Mouse (Mus musculus) hindlimb bud, embryonic 11.5 days (tissue): Measurements from ENCODE around the gene Ncf4.
"Not testable (repeated sequence)": the region's sequence is repeated elsewhere in the genome, so short reads cannot be mapped to it uniquely, and the experiment has no call there.

Source experiments
- DNase-seq: peaks from one replicate; pipeline ENCODE4 v3.0.0-alpha.2; 2012; ENCODE audit warnings: low read depth, low spot score; ENCODE audit errors: extremely low spot score

Gene Ncf4

DNA sequence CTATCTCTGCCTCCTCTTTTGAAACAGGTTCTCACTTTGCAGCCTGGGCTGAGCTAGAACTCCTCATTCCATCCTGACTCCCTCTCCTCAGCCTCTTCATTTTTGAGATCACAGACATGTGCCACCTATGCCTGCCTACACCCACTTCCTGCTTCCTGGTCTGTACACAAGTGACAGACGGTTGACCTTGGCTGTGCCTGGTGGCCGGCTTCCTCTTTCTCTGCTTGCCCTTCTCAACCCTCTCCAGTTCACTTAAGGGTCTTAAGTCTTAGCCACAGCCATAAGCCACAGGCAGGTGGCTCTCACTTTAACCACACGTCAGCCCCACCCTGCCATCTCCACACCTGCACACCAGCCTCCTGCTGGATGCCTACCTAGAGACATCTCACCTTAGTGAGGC, 3.8 kb downstream of the Ncf4 start:
- DNase-seq = no peak

DNA sequence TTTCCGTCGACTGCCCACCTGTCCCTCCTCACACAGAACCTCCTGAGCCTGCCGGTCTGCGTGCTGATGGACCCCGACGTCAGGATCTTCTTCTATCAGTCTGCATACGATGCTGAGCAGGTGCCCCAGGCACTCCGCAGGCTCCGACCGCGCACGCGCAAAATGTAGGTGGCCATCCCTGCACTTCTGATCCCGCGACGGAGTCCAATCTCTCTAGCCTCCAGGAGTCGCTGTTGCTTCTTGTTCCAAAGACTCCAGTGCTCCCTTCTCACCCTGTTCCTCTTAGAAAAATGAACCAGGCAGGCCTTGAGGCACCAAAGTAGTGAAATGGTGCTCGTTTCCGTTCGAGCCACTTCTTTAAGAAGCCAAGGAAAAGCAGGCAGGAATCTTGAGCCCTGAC, 10.2 kb downstream of the Ncf4 start:
- peak; percentile 35 for DNase-seq

DNA sequence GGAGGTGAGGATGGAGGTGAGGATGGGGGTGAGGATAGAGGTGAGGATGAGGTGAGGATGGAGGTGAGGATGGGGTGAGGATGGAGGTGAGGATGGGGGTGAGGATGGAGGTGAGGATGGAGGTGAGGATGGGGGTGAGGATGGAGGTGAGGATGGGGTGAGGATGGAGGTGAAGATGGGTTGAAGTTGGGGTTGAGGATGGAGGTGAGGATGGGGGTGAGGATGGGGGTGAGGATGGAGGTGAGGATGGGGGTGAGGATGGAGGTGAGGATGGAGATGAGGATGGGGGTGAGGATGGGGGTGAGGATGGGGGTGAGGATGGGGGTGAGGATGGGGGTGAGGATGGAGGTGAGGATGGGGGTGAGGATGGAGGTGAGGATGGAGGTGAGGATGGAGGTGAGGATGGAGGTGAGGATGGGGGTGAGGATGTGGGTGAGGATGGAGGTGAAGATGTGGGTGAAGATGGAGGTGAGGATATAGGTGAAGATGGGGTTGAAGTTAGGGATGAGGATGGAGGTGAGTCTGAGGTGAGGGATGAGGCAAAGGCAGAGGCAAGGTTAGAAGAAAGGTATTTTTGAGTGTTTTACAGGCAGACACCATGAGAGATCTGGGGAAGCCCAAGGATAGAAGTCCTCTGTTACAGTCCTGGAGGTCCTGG, 12.1 kb downstream of the Ncf4 start:
- DNase-seq = not testable (repeated sequence)

- peak; percentile 47 for DNase-seq
These were observed 12.9 kb downstream of the Ncf4 start for GRCm38 (mm10) chr15:78257326-78258050.

DNA sequence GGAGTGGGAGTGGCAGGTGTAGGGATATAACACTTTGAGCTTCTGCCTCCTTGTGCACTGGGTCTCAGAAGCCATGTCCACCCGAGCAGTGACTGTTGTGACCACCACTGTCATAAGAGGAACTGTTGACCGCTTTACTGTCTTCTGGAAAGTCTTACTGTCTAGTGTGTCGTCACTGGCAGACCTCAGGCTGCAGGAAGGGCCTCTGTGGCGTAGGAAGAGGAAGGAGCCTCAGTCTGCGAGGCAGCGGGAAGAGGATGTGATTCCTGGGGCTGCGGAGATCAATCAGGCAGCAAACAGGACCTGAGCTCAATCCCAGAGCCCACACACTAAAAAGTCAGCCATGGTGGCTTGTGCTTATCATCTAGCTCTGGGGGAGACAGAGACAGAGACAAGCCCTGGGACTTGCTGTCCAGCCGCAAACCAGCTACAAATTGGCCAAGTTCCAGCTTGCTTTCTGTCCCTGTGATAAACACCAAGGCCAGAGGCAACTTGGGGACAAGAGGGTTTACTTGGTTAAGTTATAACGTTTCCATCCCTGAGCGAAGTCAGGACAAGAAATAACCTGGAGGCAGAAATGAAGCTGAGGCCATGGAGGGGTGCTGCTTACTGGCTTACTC, 13.8 kb downstream of the Ncf4 start:
- no peak for DNase-seq

GRCm38 (mm10) chr15:78260668-78261333, 16.2 kb downstream of the Ncf4 start:
- DNase-seq = no peak

DNA sequence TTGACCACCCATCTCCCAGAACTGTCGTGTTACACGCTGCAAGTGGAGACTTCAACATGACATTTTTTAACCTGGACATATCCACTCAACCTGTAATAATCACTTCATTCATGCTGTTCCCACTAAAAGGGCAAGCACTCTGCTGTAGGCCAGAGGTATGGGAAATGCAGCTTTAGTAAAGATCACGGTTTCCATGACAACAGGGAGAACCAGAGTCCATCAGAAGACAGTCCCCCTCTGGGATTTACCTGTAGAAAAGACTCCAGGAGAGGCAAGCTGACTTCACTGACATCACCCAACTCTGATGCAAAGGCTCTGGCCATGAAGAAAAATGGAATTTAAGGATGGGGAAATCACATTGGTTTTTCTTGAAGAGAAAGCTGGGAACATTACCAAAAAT, 18.7 kb downstream of the Ncf4 start:
- DNase-seq = no peak

- DNase-seq = no peak
These were observed 22.8 kb downstream of the Ncf4 start for GRCm38 (mm10) chr15:78267441-78267840.

DNA sequence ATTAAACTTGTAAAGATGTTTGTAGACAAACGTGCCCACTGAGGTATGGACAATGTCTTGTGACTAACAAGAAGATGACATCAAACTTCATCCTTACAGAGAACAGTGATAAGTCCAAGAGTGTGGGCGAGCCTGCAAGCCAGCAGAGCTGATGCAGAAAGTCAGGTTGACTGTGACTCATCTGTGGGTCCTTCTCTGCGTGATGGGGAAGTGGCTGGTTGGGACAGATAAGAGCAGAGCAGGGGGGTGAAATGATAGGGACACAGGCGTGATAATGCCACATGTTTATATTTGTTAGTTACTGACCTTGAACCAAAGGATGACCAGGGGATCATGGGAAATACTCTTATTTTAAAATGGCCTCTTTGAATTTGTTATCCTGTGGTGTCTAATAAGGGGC, 23.3 kb downstream of the Ncf4 start:
- no peak for DNase-seq

DNA sequence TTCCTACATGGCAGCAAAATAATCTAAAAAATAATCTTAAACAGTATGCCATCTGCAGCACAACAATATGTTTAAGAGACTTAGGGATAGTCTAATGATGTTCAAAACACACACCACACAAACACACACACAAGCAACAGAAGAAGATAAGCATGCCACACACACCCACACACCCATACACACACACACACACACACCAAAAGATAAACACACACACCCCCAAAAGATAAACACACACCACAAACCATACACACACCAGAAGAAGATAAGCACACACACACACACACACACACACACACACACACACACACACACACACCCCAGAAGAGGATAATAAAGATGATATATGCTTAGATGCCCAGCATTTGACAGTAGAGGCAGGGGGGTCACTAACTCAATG, 26.6 kb downstream of the Ncf4 start:
- DNase-seq = no peak

- DNase-seq = no peak
These were observed 33.7 kb downstream of the Ncf4 start for GRCm38 (mm10) chr15:78278308-78278707.

GRCm38 (mm10) chr15:78287941-78288340, 43.3 kb downstream of the Ncf4 start:
- DNase-seq = no peak

DNA sequence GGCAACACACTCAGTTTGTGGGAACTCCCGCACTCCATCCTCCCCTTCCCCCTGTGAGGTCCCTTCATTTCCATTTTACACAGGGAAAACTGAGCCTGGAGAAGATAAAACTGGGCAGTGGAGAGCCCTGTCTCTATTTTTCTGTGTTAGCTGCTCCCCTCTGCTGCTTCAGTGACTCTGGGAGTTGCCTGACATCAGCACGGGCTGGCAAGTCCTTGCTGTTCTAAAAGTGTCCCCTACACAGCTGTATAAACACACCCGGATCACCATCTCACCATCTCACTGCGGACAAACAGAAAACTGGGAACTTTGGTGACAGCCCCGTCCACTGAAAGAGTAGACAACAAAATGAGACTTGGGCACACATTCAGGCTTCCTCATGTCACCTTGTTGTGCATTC, 45.2 kb downstream of the Ncf4 start:
- not testable (repeated sequence) for DNase-seq

DNA sequence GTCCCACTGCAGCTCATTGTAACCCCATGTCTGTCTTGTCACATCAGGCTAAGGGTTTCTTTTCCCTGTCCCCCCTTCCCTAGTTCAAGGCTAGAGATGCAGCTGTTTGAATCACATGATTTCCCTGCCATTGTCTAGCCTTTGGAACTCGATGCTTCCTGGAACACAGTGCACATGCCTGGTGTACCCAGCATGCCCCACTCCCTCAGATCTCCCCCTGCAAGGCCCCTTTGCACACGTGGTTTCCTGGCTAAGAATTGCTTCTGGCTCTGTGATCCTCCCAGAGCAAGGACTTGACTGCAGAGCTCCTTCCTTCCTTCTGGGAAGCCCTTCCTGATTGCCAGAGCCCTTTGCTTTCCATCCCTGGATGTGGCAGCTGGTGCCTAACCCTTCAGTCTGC, 48.6 kb downstream of the Ncf4 start:
- not testable (repeated sequence) for DNase-seq

DNA sequence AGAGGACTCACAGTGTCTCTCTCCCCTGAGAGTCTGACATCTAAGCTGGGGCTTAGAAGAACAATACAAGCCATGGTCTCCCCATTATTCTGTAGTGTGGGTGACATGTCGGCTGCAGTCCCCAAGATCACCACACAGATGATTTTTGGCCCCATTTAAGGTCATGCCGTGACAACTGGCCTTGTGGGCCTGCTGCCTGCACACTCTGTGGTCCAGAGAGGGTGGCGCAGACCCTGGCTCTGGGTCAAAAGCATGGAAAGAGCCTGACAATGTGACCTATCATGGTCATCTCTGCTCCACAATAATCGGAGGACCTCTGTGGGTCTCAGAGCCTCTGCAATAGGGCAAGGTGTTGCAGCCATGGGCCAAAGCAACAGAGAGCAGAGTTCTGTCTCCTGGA, 49.1 kb downstream of the Ncf4 start:
- DNase-seq = no peak

DNA sequence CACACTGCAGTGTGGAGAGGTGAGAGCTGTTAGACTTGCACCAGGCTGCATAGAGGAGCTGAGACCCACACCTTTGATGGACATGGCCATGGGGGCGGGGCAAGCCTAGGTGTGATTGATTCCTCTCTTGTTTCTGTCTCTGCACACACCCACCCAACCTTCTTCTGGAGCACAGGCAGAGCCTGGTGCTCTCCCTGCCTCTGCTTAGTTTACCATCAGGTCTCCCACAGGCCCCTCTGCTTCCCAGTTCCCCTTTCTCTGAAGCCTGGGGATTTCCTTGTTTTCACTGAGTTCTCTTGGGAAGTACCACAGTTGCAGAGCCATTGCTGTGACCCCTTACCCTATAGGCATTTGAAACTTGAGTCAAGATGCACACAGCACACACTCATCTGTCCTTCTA, 54.0 kb downstream of the Ncf4 start:
- no peak for DNase-seq

- no peak for DNase-seq
These were observed 55.0 kb downstream of the Ncf4 start for GRCm38 (mm10) chr15:78299641-78300040.

DNA sequence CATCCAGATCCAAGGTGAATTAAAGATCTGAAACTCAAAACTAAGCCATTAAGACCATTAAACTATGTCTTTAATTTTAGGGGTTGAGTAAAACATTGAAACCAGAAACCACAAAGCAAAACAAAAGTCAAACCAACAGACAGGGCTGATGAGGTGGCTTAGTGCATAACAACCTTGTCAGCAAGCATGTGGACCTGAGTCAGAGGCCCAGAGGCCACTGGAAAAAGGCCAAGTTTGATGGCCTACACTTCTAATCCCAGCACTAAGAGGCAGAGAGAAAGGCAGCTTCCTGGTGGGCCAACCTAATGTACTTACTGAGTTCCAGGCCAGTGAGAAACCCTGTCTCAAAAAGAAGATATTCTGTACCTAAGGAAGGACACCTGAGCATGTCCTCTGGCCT, 56.2 kb downstream of the Ncf4 start:
- DNase-seq = no peak

DNA sequence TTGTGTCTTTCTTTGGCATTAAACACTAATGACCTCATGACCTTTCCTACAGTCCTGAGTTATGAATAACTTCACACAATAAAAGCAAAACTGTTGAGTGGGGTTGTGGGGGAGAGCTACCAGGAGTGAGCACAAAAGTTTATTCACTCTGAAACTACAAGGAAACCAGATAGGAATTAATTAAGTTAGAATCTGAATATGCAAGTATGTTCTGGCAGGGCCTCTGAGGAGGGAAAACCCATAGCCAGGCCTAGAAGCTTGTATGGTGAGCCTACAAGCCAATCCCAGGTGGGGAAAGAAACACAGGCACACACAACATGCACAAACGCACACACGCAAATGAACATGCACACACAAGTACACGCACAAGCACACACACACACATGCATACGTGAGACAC, 58.1 kb downstream of the Ncf4 start:
- DNase-seq = no peak

- no peak for DNase-seq
These were observed 59.1 kb downstream of the Ncf4 start for GRCm38 (mm10) chr15:78303665-78304233.

DNA sequence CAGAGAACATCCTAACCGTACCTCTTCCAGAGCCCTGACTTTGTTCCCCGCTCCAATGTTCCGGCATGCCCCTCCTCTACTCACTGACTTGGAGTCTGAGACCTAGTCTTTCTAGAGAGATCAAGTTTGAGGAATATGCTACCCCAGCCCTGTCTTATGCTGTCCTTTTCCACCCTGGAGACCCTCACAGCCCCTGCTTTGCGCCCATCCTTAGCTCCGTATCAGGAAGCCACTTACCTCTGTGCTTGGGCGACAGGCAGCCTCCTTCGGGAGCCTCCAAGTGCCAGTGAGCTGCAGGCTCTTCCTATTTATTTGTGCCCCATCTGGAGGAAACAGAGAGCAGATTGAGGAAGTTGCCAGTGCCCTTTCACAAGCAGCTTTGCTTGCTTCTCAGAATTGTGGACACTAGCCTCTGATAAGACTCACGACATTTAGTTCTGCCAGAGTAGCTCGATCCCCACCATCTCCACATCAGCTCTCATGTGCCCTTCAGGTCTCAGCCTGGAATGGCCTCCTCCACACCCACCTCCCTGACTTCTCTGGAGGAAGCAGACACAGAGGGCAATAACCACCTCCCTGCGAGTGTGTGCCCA, 60.8 kb downstream of the Ncf4 start, which contains the start of gene Csf2rb2:
TSS of gene Csf2rb2 (minus strand) at position 381 of the 593 bp plus-strand sequence.
- DNase-seq = no peak
